Mouse (Mus musculus): ENCODE results near the gene Cfap97. TPM values are rescaled to one million over a fixed set of nuclear protein-coding genes. Genes with fewer than 3 reads are reported as not detected.

Gene Cfap97
- total RNA-seq, 2 experiments from 2014 or later, result 13.6 to 14.9 TPM

DNA sequence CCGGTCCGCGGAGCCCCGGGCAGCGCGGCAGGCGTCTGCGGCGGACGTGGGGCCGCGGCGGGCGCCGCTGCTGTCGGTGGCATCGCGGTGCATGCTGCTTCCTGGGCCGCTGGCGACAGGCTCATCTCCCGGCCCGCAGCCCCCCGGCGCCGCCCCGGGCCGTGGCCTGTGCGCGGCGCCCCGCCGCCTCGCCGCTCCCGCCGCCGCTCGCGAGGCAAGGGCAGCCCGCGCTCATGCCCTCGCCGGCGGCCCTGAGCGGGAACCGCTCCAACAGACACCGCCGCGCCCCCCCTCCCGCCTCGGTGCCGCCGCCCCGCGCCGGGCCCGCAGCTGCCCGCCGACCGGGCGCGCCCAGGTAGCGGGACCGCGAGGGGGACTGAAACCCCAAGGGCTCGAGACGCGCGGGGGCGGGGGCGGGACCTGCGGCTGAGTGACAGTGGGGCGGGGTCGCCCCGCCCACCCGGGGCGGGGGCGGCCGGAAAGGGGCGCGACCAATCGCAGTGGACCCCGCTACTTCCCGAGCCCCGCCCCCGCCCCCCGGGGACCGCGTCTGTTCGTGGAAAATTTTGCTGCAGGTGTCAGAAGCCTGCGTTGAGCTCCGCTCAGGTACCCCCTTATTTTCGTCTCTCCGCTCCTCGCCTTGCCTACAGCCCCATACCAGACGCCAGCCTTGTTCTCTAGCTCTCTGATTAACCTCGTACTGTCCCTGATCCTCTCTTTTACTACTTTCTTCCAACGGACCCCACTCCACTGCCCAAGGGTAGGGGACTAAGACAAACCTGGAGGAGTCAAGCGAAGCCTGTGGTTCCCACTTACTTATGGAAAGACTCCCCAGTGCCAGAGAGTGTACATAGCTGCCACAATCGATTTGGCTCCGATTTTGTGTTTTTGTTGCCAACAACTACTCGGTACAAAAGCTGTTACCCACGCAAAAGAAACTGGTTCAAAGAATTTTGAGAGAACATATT lies 777 bp downstream of the Cfap97 start, which contains the start of gene Snx25:
Gene Snx25 (minus strand): TSS at position 96 of the 968 bp plus-strand sequence.
- DNase-seq (ENCODE audit: low spot score), result peak; percentile 83

GRCm38 (mm10) chr8:46153042-46153441 lies 1.5 kb downstream of the Cfap97 start:
- no peak for DNase-seq (ENCODE audit: low spot score)

DNA sequence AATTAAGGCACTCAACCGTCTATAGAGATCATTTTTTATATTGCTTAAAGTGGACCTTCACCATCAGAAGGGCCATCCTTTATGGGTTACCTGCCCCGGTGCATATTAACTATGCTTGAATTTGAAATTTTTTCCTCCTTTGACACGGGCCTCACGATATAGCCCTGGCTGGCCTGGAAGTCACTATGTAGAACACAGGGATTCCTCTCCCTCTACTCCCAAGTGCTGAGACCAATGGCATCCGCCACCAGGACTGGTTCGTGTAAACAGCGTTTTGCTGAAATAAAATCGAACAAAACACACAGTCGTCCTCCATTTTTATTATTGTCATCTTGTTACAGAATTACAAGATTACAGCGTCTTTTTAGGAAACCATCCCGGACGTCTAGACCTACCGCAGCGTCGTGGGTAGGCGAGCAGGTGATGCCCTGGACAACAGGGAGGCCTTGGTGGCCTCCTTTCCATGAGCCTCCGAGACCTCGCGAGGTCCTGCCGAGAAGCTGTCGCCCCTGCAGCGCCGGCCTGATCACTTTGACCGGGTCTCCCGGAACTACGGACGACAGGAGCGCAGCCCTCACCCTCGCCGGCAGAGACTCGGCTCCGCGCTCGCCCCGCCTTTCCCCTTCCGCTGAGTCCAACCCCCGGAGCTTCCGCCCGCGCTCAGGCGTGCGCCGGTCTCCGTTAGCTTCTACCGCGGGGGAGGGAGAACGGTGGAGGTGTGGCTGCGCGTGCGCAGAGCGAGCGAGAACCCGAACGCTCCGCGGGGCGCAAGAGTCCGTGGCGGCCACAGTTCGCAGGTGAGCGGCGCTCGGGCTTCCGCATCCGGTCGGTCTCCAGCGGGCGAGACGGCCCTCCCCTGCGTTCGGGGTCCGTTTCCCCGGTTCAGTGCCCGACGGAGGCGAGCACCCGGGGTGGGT lies 11.6 kb downstream of the Cfap97 start:
- DNase-seq (ENCODE audit: low spot score), result peak; percentile 97

DNA sequence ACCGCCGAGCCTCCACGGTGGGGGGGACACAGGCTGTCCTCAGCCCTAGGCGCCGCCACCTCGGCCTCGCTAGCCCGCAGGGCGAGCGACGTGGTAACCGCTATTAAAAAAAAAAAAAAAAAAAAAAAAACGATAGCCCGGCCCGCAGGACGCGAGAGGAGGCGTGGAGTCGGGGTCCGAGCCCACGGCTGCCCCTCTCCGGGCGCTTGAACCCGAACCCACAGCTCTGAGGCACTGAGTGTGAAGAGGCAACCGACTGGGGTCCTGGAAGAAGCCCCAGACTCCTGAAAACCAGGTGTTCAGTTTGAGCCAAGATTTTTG lies 12.3 kb downstream of the Cfap97 start:
- DNase-seq (ENCODE audit: low spot score), result no peak

DNA sequence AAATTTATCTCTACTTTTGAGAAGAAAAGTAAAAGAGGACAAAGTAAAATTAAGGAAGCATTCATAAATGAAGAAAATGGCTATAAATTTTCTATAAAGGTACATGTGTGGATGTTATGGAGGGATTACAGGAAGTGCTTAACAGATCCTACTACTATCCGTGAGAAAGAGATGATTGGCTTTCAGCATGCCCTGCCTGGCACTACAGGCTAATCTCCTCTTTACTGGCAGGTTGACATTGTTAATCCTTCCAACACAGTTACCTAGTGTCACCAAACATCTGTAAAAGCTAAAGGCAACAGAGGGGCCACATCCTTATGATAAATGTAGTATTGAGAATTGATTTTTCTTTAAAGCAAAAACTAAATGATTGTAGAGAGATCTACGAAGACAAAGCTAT lies 22.1 kb downstream of the Cfap97 start:
- no peak for DNase-seq (ENCODE audit: low spot score)

DNA sequence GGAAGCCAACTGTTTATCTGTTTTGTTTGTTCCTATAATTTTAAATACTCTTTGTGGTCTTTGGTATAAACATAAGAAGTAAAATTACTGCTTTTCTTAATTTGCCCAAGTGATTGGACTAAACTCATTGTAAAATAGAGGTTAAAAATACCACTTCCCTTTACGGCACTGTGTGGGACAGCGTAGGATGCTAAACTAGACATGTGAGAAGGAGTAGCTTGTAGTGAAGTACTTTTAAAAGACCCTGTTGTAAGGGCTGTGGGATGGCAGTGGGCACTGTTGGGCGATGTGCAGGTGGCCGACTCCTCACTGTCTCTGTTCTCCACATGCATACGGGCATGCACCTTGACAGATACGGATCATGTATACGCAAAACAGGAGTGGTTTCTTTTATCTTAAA lies 28.6 kb downstream of the Cfap97 start:
- no peak for DNase-seq (ENCODE audit: low spot score)

- DNase-seq (ENCODE audit: low spot score), result peak; percentile 63
Measured at GRCm38 (mm10) chr8:46185361-46185760, 33.8 kb downstream of the Cfap97 start.

GRCm38 (mm10) chr8:46193100-46193499 lies 41.5 kb downstream of the Cfap97 start:
- DNase-seq (ENCODE audit: low spot score), result no peak

- DNase-seq (ENCODE audit: low spot score), result no peak
Measured at GRCm38 (mm10) chr8:46196877-46197276, 45.3 kb downstream of the Cfap97 start.

GRCm38 (mm10) chr8:46197673-46198072 lies 46.1 kb downstream of the Cfap97 start:
- DNase-seq (ENCODE audit: low spot score), result no peak

DNA sequence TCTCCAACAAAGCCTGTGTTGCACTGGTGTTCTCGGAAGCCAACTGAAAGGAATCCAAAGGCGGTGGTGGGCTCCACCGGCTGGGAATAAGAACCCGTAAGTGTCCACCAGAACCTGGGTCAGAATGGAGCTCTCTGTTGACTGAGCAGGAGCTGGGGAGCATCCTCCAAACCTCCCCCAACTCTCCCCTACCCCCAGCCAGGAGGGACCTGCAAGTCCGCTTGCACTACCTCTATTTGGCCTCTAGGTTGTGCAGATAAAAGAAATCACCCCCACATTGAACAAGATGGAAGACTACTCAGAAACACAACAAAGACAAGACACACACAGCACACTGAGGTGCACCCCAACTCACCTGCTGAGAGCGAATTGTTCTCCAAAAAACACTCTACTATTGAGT lies 50.8 kb downstream of the Cfap97 start:
- DNase-seq (ENCODE audit: low spot score), result no peak

- DNase-seq (ENCODE audit: low spot score), result no peak
Measured at GRCm38 (mm10) chr8:46204301-46204700, 52.7 kb downstream of the Cfap97 start.

DNA sequence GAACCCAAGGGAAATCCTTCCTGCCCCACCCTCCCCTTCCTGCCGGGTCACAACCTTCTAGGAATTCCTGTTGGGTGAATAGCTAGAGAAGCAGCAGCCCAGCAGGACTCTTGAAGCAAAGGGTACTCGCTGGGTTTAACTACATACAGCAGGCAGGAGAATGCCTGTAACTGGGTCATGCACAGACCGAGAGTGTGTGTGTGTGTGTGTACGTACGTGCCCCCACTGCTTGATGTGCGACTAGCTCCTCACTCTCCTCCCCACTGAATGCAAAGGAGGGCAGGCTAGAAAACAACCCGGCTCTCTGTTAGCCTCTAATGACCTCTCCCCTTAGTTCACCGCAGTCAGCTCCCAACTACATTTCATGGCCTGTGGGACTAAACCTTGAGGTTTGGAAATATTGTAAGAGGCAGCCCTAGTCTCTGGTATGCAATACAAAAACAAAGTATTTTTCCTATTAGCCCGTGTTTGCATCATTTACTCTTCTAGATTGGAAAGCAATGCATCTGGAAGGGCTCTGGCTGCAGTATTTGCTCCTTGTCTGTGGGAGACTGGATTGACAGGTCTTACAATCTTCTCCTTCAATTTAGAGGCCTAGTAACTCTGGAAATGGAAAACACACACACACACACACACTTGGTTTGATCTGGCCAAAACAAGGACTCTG lies 53.5 kb downstream of the Cfap97 start:
- DNase-seq (ENCODE audit: low spot score), result no peak

- DNase-seq (ENCODE audit: low spot score), result no peak
Measured at GRCm38 (mm10) chr8:46206107-46206506, 54.5 kb downstream of the Cfap97 start.

- DNase-seq (ENCODE audit: low spot score), result peak; percentile 88
Measured at GRCm38 (mm10) chr8:46208354-46208753, 56.8 kb downstream of the Cfap97 start.

DNA sequence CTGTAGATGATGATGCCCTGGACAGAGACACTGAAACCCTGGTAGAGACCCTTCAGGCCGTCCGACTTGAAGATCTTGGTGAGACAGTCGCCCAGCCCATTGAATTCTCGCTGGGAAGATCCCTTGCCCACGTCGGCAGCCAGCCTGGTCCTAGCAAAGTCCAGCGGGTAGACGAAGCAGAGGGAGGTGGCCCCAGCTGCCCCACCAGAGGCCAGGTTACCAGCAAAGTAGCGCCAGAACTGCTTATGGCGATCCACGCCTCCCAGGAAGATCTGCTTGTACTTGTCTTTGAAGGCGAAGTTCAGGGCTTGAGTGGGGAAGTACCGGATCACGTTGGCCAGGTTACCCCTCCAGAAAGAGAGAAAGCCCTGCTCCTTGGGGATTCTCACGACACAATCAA lies 57.5 kb downstream of the Cfap97 start:
- no peak for DNase-seq (ENCODE audit: low spot score)

GRCm38 (mm10) chr8:46210404-46211315 lies 59.1 kb downstream of the Cfap97 start, which contains the start of gene Slc25a4:
Gene Slc25a4 (minus strand): TSS chr8:46211284.
- peak; percentile 98 for DNase-seq (ENCODE audit: low spot score)

- peak; percentile 37 for DNase-seq (ENCODE audit: low spot score)
Measured at GRCm38 (mm10) chr8:46211611-46212071, 60.1 kb downstream of the Cfap97 start.

GRCm38 (mm10) chr8:46212194-46212593 lies 60.6 kb downstream of the Cfap97 start:
- DNase-seq (ENCODE audit: low spot score), result peak; percentile 36

DNA sequence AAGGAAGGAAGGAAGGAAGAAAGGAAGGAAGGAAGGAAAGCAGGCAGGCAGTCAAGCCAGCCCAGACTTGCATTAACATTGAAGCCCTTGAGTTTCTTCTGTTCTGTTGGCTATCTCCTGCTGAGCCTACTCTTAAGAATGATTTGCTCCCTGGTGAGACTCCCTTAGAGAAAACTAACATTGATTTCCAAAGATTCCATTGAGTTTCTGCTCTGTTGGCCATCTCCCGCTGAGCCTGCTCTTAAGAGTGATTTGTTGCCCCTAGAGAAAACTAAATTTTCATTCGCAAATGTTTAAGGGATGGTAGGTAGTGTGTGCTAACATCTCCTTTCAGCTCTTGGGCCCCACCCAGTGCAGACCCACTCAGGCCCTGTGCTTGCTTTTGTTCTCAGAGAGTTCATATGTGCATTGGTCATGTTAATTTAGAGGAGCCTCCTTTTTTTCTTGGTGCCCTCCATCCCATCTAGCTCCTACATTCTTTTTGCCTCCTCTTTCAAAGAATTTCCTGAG lies 62.5 kb downstream of the Cfap97 start:
- DNase-seq (ENCODE audit: low spot score), result no peak
